Mouse (Mus musculus): ENCODE data around the gene Znhit3. TPM values are rescaled to one million over a fixed set of nuclear protein-coding genes. Genes with fewer than 3 reads are reported as not detected.

The Znhit3 gene
- polyA plus RNA-seq, 1 experiment from 2014 or later: 62.6 TPM

DNA sequence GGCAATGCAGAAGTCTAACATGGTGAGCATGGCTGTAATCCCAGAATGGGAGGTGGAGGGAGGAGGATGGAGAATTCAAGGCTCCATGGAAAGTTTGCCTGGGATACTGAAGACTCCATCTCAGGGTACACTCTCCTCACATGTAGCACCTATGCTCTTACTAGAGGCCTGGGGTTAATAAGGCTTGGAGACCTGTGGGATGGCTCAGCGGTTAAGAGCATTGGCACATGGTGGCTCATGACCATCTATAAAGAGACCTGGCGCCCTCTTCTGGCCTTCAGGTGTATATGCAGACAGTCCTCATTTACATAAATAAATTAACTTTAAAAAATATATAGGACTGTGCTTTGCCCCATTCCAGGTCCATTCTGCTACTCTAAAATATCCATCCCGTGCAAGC lies 3.1 kb upstream of the Znhit3 start:
- H3K4me1 ChIP-seq: peaks cover 11% of the 10 kb centered on the region
- no peaks in the 10 kb centered on the region for H3K36me3 ChIP-seq
- ATAC-seq (ENCODE audit: borderline replicate concordance, extremely low read depth, low FRiP score, low TSS enrichment): no peak
- H3K9ac ChIP-seq: no peak overlapping the region
- no peak overlapping the region for H3K4me3 ChIP-seq
- H3K4me2 ChIP-seq: no peak overlapping the region
- no peaks in the 10 kb centered on the region for H3K27me3 ChIP-seq
- H3K27ac ChIP-seq: no peak overlapping the region
- WGBS: 31% methylated on average over 3 of the region's 3 CpGs
- H3K9me3 ChIP-seq: no peaks in the 10 kb centered on the region

DNA sequence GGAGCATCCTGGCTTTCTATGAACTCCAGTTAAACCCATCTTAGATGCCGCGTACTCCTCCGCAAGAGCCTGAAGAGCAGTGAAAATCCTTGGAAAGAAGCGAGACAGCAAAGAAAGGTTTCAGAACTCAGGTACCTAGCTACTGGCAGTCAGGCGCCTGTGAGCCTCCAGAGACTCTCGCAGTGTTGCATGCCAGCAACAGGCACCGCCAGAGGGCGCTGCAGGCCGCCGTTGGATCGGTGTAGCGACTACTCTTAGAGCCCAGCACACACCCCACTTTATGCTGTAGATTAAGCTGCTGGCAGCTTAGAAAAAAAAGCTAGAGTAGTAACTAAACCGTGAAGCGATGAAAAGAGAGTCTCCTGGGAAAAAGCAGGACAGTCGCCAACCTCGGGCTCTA lies 2.3 kb upstream of the Znhit3 start:
- no peaks in the 10 kb centered on the region for H3K9me3 ChIP-seq
- H3K4me2 ChIP-seq: peak overlapping the region; percentile 34; the same call in 1 of the 2 replicates
- ATAC-seq (ENCODE audit: borderline replicate concordance, extremely low read depth, low FRiP score, low TSS enrichment): peak; percentile 70; the same call in 1 of the 2 replicates
- no peak overlapping the region for H3K27ac ChIP-seq
- H3K36me3 ChIP-seq: no peaks in the 10 kb centered on the region
- WGBS: 4% methylated on average over 16 of the region's 16 CpGs
- peaks cover 11% of the 10 kb centered on the region for H3K4me1 ChIP-seq
- no peak overlapping the region for H3K9ac ChIP-seq
- no peak overlapping the region for H3K4me3 ChIP-seq
- no peaks in the 10 kb centered on the region for H3K27me3 ChIP-seq

DNA sequence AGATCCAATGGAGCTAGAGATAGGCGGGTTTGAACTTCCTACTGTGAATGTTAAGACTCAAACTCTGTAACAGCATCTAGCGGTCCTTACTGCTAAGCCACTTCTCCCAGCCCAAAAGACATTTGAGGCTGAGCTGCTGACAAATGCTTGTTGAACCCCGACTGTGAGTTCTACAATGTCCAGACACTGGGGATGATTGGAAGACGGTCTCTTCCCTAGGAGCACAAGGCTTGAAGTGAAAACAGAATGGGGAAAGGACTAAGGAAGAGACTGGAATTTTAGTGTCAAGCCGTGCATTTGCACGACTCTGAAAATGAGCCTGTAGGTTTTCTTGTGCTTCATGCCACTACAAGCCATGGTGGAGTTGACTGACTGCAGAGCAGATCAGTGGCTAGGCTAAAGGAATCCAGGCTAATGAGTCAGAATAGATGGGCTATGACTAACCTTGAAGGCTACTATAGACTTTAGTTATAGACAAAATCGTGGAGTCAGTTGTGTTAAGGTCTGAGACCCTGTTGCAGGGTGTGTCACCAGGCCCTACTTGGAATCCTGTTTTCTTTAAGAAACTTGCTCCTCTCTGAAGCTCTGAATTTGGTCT lies 636 bp upstream of the Znhit3 start:
- 59% methylated on average over 7 of the region's 7 CpGs for WGBS
- Histone ChIP-seq H3K4me3 (peak overlapping the region; percentile 80), H3K27ac (no peak overlapping the region), H3K36me3 (0 out of 2 replicates have a peak, but pooled peaks cover 9% of the 10 kb centered on the region), H3K9me3 (no peaks in the 10 kb centered on the region), H3K27me3 (no peaks in the 10 kb centered on the region), H3K9ac (peak overlapping the region; percentile 21; the same call in 1 of the 2 replicates), H3K4me2 (peak overlapping the region; percentile 58), H3K4me1 (peaks cover 11% of the 10 kb centered on the region)
- ATAC-seq (ENCODE audit: borderline replicate concordance, extremely low read depth, low FRiP score, low TSS enrichment): no peak

DNA sequence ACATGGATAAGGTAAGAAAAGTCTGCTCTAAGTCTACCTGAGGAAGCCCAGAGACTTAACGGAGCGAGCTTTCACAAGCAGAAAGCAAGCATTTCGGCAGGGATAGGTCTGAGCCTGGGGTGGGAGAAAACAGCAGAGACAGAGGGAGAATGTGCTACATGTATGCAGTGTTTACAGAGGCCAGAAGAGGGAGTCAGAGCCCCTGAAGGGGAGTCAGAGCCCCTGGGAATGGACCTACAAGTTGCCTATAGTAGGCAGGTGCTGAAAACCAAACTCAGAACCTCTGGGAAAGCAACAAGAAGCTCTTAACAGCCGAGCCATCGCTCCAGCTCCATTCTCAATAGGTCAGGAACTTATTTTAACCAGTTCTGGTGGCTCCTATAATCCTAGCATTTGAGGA lies 1.5 kb downstream of the Znhit3 start:
- Histone ChIP-seq H3K9ac (no peak overlapping the region), H3K4me1 (peaks cover 11% of the 10 kb centered on the region), H3K27me3 (no peaks in the 10 kb centered on the region), H3K27ac (no peak overlapping the region), H3K4me3 (peak overlapping the region; percentile 80; the same call in 1 of the 2 replicates), H3K36me3 (peaks cover 26% of the 10 kb centered on the region), H3K9me3 (no peaks in the 10 kb centered on the region), H3K4me2 (peak overlapping the region; percentile 58; the same call in 1 of the 2 replicates)
- ATAC-seq (ENCODE audit: borderline replicate concordance, extremely low read depth, low FRiP score, low TSS enrichment): no peak
- WGBS: 81% methylated on average over 5 of the region's 5 CpGs

DNA sequence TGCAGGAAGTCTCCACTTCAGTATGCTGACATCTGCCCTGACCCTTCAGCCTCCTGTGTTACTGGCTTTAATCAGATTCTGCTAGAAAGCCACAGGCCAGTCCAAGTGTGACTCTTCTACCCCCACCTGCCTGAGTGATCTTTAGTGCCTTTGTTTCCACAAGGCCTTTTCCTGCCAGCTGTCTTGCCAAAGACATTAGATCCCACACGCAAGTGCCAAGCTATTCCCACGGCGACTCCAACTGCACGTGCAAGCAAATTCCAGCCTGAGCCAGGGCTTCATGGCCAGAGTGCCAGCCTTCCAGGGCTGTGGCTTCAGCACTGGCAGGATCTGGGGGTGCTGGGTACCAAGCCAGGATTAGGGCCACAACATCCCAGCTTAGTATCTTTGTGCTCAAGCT lies 5.8 kb downstream of the Znhit3 start:
- Histone ChIP-seq H3K27me3 (no peaks in the 10 kb centered on the region), H3K9ac (no peak overlapping the region), H3K4me1 (peaks cover 10% of the 10 kb centered on the region), H3K27ac (no peak overlapping the region), H3K36me3 (peaks cover 56% of the 10 kb centered on the region), H3K4me2 (no peak overlapping the region), H3K4me3 (no peak overlapping the region), H3K9me3 (no peaks in the 10 kb centered on the region)
- no peak for ATAC-seq (ENCODE audit: borderline replicate concordance, extremely low read depth, low FRiP score, low TSS enrichment)
- WGBS: 84% methylated on average over 4 of the region's 4 CpGs

DNA sequence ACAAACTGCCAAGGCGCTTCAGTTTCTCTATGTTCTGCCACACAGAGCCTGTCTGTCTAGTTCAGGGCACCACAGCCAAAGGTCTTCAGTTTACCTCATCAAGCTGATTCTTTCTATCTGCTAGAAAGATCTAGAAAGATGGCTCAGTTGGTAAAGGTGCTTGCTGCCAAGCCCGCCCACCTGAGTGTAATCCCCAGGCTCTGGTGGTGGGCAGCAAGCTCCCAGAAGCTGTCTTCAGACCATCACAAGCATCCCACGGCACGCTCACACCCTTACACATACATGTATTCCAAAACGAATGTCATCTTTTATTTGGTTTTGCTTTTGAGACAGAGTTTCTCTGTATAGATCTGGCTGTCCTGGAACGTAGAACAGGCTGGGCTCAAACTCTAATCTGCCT lies 7.7 kb downstream of the Znhit3 start:
- Histone ChIP-seq H3K27me3 (no peaks in the 10 kb centered on the region), H3K36me3 (peaks cover 66% of the 10 kb centered on the region), H3K4me1 (no peaks in the 10 kb centered on the region), H3K9me3 (no peaks in the 10 kb centered on the region), H3K27ac (no peak overlapping the region), H3K4me2 (no peak overlapping the region), H3K9ac (no peak overlapping the region), H3K4me3 (no peak overlapping the region)
- WGBS: 90% methylated on average over 6 of the region's 6 CpGs
- no peak for ATAC-seq (ENCODE audit: borderline replicate concordance, extremely low read depth, low FRiP score, low TSS enrichment)

DNA sequence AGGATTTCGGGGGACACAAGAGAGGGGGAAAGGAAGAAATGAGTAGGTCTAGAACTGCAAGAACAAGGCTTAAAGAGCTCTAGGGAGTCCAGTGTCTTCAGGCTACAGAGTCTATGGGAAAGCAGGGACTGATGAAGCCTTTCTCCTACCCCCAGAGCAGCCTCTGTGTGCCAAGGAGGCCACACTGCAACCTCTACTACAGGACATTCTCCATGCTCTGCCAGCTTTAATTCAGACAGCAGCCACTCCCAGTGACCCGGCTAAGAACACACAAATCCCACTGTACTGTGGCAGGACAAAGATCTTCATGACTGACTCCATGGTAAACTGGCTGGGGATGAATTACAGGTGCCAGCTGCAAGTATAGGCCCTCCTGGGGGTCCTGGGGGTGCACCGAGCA lies 9.1 kb downstream of the Znhit3 start:
- H3K36me3 ChIP-seq: peaks cover 74% of the 10 kb centered on the region

DNA sequence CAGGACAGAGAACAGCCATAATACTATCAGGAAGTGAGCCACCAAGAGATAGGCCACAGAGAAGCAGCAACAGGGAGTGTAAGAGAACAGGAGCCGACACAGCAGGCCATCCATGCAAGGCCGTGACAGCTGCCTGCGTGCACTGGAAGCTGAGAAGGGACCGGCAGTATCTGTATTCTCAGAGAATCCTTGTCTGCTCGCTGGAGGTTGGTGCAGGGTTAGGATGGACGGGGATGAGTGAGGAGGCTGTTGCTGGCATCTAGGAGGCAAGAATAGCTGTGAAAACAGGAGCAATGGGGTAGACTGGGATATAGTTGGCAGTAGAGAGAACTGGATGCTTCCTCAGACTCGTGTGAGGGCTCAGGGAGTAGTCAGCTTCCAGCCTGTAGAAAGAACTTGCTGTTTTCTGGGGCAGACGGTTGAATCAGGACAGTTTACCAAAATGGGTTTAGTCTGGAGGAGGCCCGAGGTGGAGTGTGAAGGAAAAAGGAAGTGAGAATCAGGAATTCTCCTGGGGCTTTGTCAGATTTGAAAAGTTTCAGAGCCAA lies 11.5 kb downstream of the Znhit3 start:
- no peak overlapping the region for H3K4me2 ChIP-seq
- ATAC-seq (ENCODE audit: borderline replicate concordance, extremely low read depth, low FRiP score, low TSS enrichment): no peak
- peaks cover 78% of the 10 kb centered on the region for H3K36me3 ChIP-seq
- H3K9me3 ChIP-seq: no peaks in the 10 kb centered on the region
- no peak overlapping the region for H3K27ac ChIP-seq
- 81% methylated on average over 9 of the region's 9 CpGs for WGBS
- no peaks in the 10 kb centered on the region for H3K27me3 ChIP-seq
- H3K9ac ChIP-seq: no peak overlapping the region
- no peak overlapping the region for H3K4me3 ChIP-seq
- no peaks in the 10 kb centered on the region for H3K4me1 ChIP-seq

More for the DNA sequence above, 9.1 kb downstream of the Znhit3 start:
- Histone ChIP-seq H3K9ac (no peak overlapping the region), H3K4me3 (no peak overlapping the region), H3K4me1 (no peaks in the 10 kb centered on the region), H3K4me2 (no peak overlapping the region), H3K27me3 (no peaks in the 10 kb centered on the region), H3K9me3 (no peaks in the 10 kb centered on the region), H3K27ac (no peak overlapping the region)
- WGBS: 68% methylated on average over 3 of the region's 3 CpGs
- ATAC-seq (ENCODE audit: borderline replicate concordance, extremely low read depth, low FRiP score, low TSS enrichment): no peak

DNA sequence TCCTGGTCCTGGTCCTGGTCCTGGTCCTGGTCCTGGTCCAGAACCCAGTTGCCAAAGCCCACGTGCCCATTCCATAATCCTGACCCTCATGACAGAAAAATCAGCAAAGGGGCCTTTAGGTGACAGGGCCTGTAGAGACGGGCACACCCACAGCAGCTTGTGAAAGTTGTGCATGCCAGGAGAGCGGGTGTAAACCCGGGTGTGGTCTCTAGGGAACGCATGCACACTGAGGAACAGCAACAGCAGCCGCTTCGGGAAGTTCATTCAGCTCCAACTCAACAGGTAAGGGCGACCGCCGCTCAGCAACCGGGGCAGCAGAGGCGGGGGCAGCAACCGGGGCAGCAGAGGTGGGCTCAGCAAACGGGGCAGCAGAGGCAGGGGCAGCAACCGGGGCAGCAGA lies 23.1 kb downstream of the Znhit3 start:
- no peaks in the 10 kb centered on the region for H3K4me1 ChIP-seq
- no peaks in the 10 kb centered on the region for H3K9me3 ChIP-seq
- WGBS: 86% methylated on average over 15 of the region's 15 CpGs
- no peak overlapping the region for H3K4me3 ChIP-seq
- no peak overlapping the region for H3K4me2 ChIP-seq
- ATAC-seq (ENCODE audit: borderline replicate concordance, extremely low read depth, low FRiP score, low TSS enrichment): no peak
- H3K27me3 ChIP-seq: no peaks in the 10 kb centered on the region
- no peak overlapping the region for H3K9ac ChIP-seq
- peaks cover 55% of the 10 kb centered on the region for H3K36me3 ChIP-seq
- no peak overlapping the region for H3K27ac ChIP-seq

DNA sequence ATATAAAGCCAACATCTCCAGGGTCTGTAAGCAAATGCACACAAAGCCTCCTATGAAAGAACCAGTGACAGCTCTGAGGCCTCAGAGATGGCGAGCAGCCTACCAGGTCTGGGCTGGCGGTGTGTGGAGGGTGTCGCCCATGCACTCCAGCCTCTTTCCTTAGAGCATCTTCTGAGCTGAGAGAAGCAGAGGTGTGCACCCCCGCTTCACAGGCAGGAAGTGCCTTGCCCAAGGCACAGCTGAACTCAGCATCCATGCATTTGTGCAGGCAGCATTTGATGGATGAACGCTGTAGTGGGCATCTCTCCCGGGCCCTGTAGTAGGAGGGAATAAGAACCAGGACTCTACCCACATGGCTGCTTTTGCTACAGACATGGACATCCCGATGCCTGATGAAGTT lies 24.5 kb downstream of the Znhit3 start:
- Histone ChIP-seq H3K27ac (no peak overlapping the region), H3K9me3 (no peaks in the 10 kb centered on the region), H3K27me3 (no peaks in the 10 kb centered on the region), H3K4me1 (no peaks in the 10 kb centered on the region), H3K9ac (no peak overlapping the region), H3K36me3 (peaks cover 49% of the 10 kb centered on the region), H3K4me3 (no peak overlapping the region), H3K4me2 (no peak overlapping the region)
- ATAC-seq (ENCODE audit: borderline replicate concordance, extremely low read depth, low FRiP score, low TSS enrichment): no peak
- WGBS: 90% methylated on average over 7 of the region's 7 CpGs

DNA sequence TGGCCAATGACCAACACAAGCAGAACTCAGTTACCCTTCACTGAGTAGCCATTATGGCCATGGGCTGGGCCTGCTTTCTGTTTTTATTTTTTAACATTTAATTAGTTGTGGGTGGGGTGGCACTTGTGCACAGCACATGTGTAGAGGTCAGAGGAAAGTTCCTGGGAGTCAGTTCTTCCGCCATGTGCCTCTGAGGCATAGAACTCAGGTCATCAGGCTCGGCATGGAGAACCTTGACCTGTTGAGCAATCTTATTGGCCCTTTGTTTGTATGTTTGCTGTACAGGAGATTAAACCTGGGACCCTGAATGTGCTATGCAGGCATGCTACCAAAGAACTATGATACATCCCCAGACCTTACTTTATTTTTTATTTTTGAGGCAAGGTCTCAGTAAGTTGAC lies 26.7 kb downstream of the Znhit3 start:
- no peak for ATAC-seq (ENCODE audit: borderline replicate concordance, extremely low read depth, low FRiP score, low TSS enrichment)
- no peak overlapping the region for H3K9ac ChIP-seq
- no peak overlapping the region for H3K4me3 ChIP-seq
- no peaks in the 10 kb centered on the region for H3K27me3 ChIP-seq
- WGBS: 82% methylated on average over 2 of the region's 2 CpGs
- no peaks in the 10 kb centered on the region for H3K9me3 ChIP-seq
- no peak overlapping the region for H3K4me2 ChIP-seq
- H3K27ac ChIP-seq: no peak overlapping the region
- H3K36me3 ChIP-seq: peaks cover 47% of the 10 kb centered on the region
- H3K4me1 ChIP-seq: no peaks in the 10 kb centered on the region

DNA sequence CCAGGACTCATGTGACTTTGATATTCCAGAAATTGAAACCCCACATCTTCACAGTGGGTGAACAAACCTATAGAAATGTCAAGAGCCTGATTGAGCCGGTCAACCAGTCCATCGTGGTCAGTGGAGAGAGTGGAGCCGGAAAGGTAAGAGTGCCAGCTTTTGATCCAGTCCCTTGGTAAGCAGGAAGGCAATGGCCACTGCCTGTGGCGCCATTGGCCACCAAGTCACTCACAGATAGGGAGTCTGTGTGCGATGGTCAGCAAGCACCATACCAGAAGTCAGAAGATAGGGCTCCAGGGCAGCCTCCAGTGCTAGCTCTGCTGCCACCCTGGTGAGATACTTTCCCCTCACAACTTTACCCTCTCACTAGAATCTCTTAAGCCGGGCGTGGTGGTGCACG lies 28.1 kb downstream of the Znhit3 start:
- no peaks in the 10 kb centered on the region for H3K4me1 ChIP-seq
- H3K36me3 ChIP-seq: peaks cover 50% of the 10 kb centered on the region
- 95% methylated on average over 8 of the region's 8 CpGs for WGBS
- H3K4me3 ChIP-seq: no peak overlapping the region
- no peak overlapping the region for H3K4me2 ChIP-seq
- ATAC-seq (ENCODE audit: borderline replicate concordance, extremely low read depth, low FRiP score, low TSS enrichment): no peak
- H3K27me3 ChIP-seq: no peaks in the 10 kb centered on the region
- no peaks in the 10 kb centered on the region for H3K9me3 ChIP-seq
- no peak overlapping the region for H3K9ac ChIP-seq
- H3K27ac ChIP-seq: no peak overlapping the region

Data from lung, embryonic 15.5 days (tissue).